In the genomic region with DNA sequence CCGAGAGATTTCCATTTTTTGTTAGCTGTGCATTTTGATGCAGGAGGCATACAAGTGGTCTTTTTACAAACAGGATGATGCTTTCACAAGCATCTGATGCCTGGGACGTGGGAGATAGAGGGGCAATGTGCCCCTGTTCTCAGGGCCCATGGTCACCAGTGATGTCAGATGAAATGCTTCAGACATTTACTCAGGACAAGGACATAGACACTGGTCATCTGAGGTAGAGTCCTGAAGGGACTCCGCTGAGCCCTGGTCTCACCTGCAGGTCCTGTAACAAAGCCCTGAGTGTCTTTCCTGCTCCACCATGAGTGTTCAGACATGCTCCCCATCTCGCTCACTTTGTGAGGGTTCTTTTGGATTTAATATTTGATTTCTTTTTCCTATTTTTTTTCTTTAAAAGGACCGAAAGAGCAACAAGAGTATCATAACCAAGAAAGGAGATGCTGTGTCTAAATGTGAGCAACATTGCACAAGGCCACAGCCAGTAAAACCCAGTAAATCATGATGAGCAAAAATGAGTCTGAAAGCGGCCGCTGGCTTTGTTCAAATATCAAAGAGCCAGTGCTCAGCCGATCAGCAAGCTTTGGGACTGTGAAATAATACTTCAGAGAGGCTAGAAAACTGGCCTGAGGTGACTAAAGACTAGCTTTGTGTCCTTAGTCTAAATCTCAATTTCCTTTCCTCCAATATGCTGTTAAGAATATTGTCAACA, we compare ENCODE assay signal across 22 mouse cellular contexts.
DNase-seq lines count a peak whose midpoint lies in the region; ATAC-seq lines count a peak whose summit lies in the region.
"Had no signal": no experiment of that assay in that cellular context is flagged by ENCODE, and none has a peak within 500 bp of the region (broad histone marks: within the 10 kb centered on the region; RNA-seq: fewer than 3 reads in every experiment).

No protein-coding gene starts in this region.

- H3K4me1 ChIP-seq in heart, embryonic 10.5 days: no peaks in the 10 kb centered on the region
- H3K4me1 ChIP-seq: hindbrain, embryonic 12.5 days; hindbrain, embryonic 15.5 days had no signal

- H3K4me3 ChIP-seq in heart, embryonic 10.5 days: no peak overlapping the region
- H3K4me3 ChIP-seq: forebrain, embryonic 10.5 days; forebrain, embryonic 13.5 days; gastrocnemius, adult 2 months; heart, adult 2 months; hindbrain, embryonic 12.5 days; hindbrain, embryonic 15.5 days had no signal

- ATAC-seq in megakaryocyte progenitor cell, adult 5-6 weeks (replicated peaks; ENCODE audit: poor library complexity): no peak
- ATAC-seq: forebrain, embryonic 13.5 days; forebrain, postnatal 0 days; intestine, postnatal 0 days; Patski had no signal

- 0 out of 2 replicates have a peak, but pooled peaks cover 2% of the 10 kb centered on the region for H3K9me3 ChIP-seq in heart, embryonic 10.5 days
- H3K9me3 ChIP-seq: forebrain, embryonic 10.5 days; forebrain, embryonic 13.5 days; hindbrain, embryonic 12.5 days; hindbrain, embryonic 15.5 days had no signal

- DNase-seq in heart, adult 11 months: peak; percentile 57
- no peak for DNase-seq in heart, embryonic 10.5 days (ENCODE audit: low spot score)
- DNase-seq in adrenal gland, adult 8-10 months: peak; percentile 47
- DNase-seq in adrenal gland, postnatal 25 days: peak; percentile 20
- no peak for DNase-seq in gastrocnemius, postnatal 10 days
- DNase-seq: B cell, adult 2 months; cerebellum, adult 18-20 months; cerebellum, adult 9-10 months; cerebellum, postnatal 14 days; forebrain, postnatal 0 days; gastrocnemius, adult 2 months; gastrocnemius, postnatal 25 days; heart, adult 2 months; kidney, adult 2 months had no signal

- no peaks in the 10 kb centered on the region for H3K27me3 ChIP-seq in heart, embryonic 10.5 days (ENCODE audit: insufficient read depth, poor library complexity, severe bottlenecking)
- H3K27me3 ChIP-seq: forebrain, embryonic 13.5 days; hindbrain, embryonic 12.5 days; hindbrain, embryonic 15.5 days; Patski had no signal

- WGBS in heart, embryonic 10.5 days: 83% methylated on average over 8 of the region's 8 CpGs

- no peaks in the 10 kb centered on the region for H3K36me3 ChIP-seq in heart, embryonic 10.5 days
- H3K36me3 ChIP-seq: forebrain, embryonic 10.5 days; G1E; hindbrain, embryonic 12.5 days; hindbrain, embryonic 15.5 days had no signal

- no peak overlapping the region for H3K27ac ChIP-seq in heart, embryonic 10.5 days
- H3K27ac ChIP-seq: forebrain, embryonic 10.5 days; forebrain, embryonic 13.5 days; gastrocnemius, adult 2 months; heart, adult 2 months; hindbrain, embryonic 12.5 days; hindbrain, embryonic 15.5 days had no signal

Comparison
In these comparisons a context has a peak if more than half of its experiments do, and no peak if none do; other contexts are left out.
1. DNase-seq: peak in heart, adult 11 months (single experiment), adrenal gland, adult 8-10 months (single experiment) and adrenal gland, postnatal 25 days (single experiment); none in heart, embryonic 10.5 days (single experiment) and gastrocnemius, postnatal 10 days (single experiment).